Mouse (Mus musculus) ES-E14 (cell line): ENCODE measurements around the gene Gdf11.

Experiments
- MAFK ChIP-seq: IDR thresholded peaks from 2 replicates; pipeline ENCODE4 v1.6.1; 2014; ENCODE audit warnings: mild to moderate bottlenecking, low read depth, low read length, inconsistent platforms; ENCODE audit not compliant: insufficient read depth
- ZNF384 ChIP-seq: IDR thresholded peaks from 2 replicates; pipeline ENCODE4 v1.6.1; 2012; ENCODE audit warnings: low read depth, low read length, inconsistent platforms

GRCm38 (mm10) chr10:128928356-128928755, 36.8 kb upstream of the Gdf11 start:
- TF ChIP-seq ZNF384 (no peak), MAFK (no peak)
